Mouse (Mus musculus) intestine, postnatal 0 days (tissue): ENCODE results near the gene Nfix. TPM values are rescaled to one million over a fixed set of nuclear protein-coding genes. Genes with fewer than 3 reads are reported as not detected.

ENCODE experiments used
- ATAC-seq: fragments of 200-750 bp; cut with Nextera tagmentation; 2 replicates; pipeline ENCODE4 v1.8.0; 2017; ENCODE audit warnings: mild to moderate bottlenecking, moderate TSS enrichment, moderate library complexity
- H3K27ac ChIP-seq: fragments of 300-500 bp; sonication (generic); 2 replicates; pipeline ENCODE4 v1.5.1; 2014; ENCODE audit warnings: mild to moderate bottlenecking, low read depth, low read length, moderate library complexity
- H3K27me3 ChIP-seq: fragments of 300-500 bp; sonication (generic); replicated peaks from 2 replicates; pipeline ENCODE4 v1.6.1; 2014; ENCODE audit warnings: low read length, mixed read lengths; ENCODE audit not compliant: control insufficient read depth, insufficient read depth
- H3K36me3 ChIP-seq: fragments of 300-500 bp; sonication (generic); 2 replicates; pipeline ENCODE4 v1.6.1; 2014; ENCODE audit warnings: mild to moderate bottlenecking, moderate library complexity; ENCODE audit not compliant: control insufficient read depth, insufficient read depth
- H3K4me1 ChIP-seq: fragments of 300-500 bp; sonication (generic); replicated peaks from 2 replicates; pipeline ENCODE4 v1.6.1; 2014; ENCODE audit warnings: antibody characterized with exemption, low read length, mixed read lengths; ENCODE audit not compliant: control insufficient read depth, insufficient read depth
- H3K4me2 ChIP-seq: fragments of 300-500 bp; sonication (generic); replicated peaks from 2 replicates; pipeline ENCODE4 v1.6.1; 2014; ENCODE audit warnings: low read depth, mild to moderate bottlenecking, moderate library complexity
- H3K4me3 ChIP-seq: fragments of 300-500 bp; sonication (generic); 2 replicates; pipeline ENCODE4 v1.5.1; 2014; ENCODE audit warnings: low read depth, low read length
- H3K9ac ChIP-seq: fragments of 300-500 bp; sonication (generic); 2 replicates; pipeline ENCODE4 v1.6.1; 2014; ENCODE audit warnings: mild to moderate bottlenecking, low read depth, low read length
- H3K9me3 ChIP-seq: fragments of 300-500 bp; sonication (generic); 2 replicates; pipeline ENCODE4 v1.6.1; 2016; ENCODE audit warnings: mixed run types; ENCODE audit not compliant: control insufficient read depth
- CTCF ChIP-seq: sonication (generic); IDR thresholded peaks from 2 replicates; pipeline ENCODE4 v1.5.1; 2016; ENCODE audit warnings: low read depth, mild to moderate bottlenecking, control low read depth, antibody characterized with exemption, moderate library complexity
- WGBS: fragments of 180-500 bp; shearing (Covaris S2); extraction: QIAGEN DNeasy Blood & Tissue Kit; methylation state at CpG from one replicate; pipeline ENCODE4 v1.1.7; 2014; 5-methylcytosine and 5-hydroxymethylcytosine counted together
- polyA plus RNA-seq: library from polyadenylated mRNA; unstranded; fragments of >200 nt; fragmentation: Nextera tagmentation; extraction: Ambion mirVana; gene quantifications from 2 replicates; pipeline ENCODE4 v1.2.1, GENCODE M21; 2015

The Nfix gene
- polyA plus RNA-seq, 1 experiment from 2014 or later, result 12.0 TPM

DNA sequence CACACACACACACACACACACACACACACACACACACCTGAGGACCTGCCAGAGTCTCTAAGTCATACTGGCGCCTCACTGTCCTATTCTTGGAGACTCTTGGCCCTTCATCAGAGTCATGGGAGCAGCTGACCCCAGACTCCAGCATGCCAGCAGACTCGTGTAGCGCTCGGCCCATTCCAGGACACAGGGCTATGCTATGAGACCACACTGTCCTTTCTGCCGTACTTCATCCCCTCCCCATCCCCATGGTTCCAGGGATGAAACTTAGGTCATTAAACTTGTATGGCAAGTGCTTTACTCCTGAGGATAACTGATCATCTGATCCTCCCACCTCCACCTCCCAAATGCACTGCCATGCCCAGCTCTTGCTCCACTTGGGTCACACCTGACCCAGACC, 81.7 kb downstream of the Nfix start:
- H3K27ac ChIP-seq, result no peak overlapping the region
- no peak for ATAC-seq
- H3K4me3 ChIP-seq, result no peak overlapping the region
- H3K9ac ChIP-seq, result no peak overlapping the region
- peaks cover 23% of the 10 kb centered on the region for H3K27me3 ChIP-seq
- no peaks in the 10 kb centered on the region for H3K36me3 ChIP-seq
- H3K9me3 ChIP-seq, result no peaks in the 10 kb centered on the region
- WGBS, result 84% methylated on average over 5 of the region's 5 CpGs
- H3K4me2 ChIP-seq, result no peak overlapping the region
- no peak for TF ChIP-seq CTCF
- H3K4me1 ChIP-seq, result peaks cover 9% of the 10 kb centered on the region

DNA sequence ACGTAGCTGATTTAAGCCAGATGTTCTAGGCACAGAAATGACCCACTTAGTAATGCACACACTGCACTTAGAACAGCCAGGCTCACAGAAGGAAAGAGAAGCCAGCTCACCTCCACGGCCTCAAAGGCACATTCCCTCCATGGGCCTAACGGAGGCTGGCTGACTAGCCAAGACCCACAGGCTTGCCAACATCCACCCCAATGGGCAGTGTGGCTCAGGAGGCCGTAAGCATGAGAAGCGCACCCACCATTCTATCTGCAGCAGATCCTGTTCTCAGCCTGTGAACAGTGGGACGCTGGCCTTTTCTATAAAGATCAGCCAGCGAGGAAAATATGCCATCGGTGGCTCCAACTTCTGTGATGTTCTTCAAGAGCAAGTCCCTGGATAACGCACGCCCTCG, 83.4 kb downstream of the Nfix start:
- Histone ChIP-seq H3K4me3 (no peak overlapping the region), H3K4me2 (no peak overlapping the region), H3K27ac (no peak overlapping the region), H3K4me1 (no peaks in the 10 kb centered on the region), H3K36me3 (no peaks in the 10 kb centered on the region), H3K9me3 (no peaks in the 10 kb centered on the region), H3K9ac (no peak overlapping the region), H3K27me3 (peaks cover 23% of the 10 kb centered on the region)
- no peak for ATAC-seq
- TF ChIP-seq CTCF, result no peak
- 90% methylated on average over 11 of the region's 11 CpGs for WGBS

GRCm38 (mm10) chr8:84715893-84716468, 84.2 kb downstream of the Nfix start:
- Histone ChIP-seq H3K4me1 (no peaks in the 10 kb centered on the region), H3K27ac (no peak overlapping the region), H3K9me3 (no peaks in the 10 kb centered on the region), H3K36me3 (no peaks in the 10 kb centered on the region), H3K4me3 (no peak overlapping the region), H3K9ac (no peak overlapping the region), H3K27me3 (peaks cover 26% of the 10 kb centered on the region), H3K4me2 (no peak overlapping the region)
- WGBS, result 23% methylated on average over 27 of the region's 27 CpGs
- ATAC-seq, result no peak
- no peak for TF ChIP-seq CTCF

DNA sequence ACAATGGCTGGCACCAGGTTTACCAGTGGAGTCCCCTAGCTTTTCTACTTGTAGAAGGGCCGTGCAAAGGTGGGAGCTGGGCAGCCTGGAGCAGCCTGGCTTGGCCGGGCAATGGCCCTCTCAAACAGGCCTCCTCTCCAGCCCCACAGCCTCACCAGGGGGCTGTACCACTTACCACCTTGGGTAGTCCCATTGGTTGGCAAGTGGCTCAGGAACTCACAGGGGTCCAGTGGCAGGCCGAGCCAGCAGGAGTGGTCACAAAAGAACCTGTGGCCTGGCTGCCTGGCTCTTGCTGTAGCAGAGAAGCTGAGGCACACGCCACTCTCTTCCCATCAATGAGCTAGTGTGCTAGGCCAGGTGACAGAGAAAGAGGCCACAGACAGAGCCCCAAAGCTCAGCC, 86.0 kb downstream of the Nfix start:
- H3K36me3 ChIP-seq, result no peaks in the 10 kb centered on the region
- no peak overlapping the region for H3K4me3 ChIP-seq
- no peaks in the 10 kb centered on the region for H3K4me1 ChIP-seq
- no peak for ATAC-seq
- peaks cover 26% of the 10 kb centered on the region for H3K27me3 ChIP-seq
- no peak overlapping the region for H3K9ac ChIP-seq
- H3K27ac ChIP-seq, result no peak overlapping the region
- no peak overlapping the region for H3K4me2 ChIP-seq
- WGBS, result 82% methylated on average over 4 of the region's 4 CpGs
- H3K9me3 ChIP-seq, result no peaks in the 10 kb centered on the region
- TF ChIP-seq CTCF, result no peak

GRCm38 (mm10) chr8:84713381-84713780, 86.8 kb downstream of the Nfix start:
- no peak overlapping the region for H3K9ac ChIP-seq
- H3K27ac ChIP-seq, result no peak overlapping the region
- H3K4me2 ChIP-seq, result no peak overlapping the region
- 56% methylated on average over 4 of the region's 4 CpGs for WGBS
- no peak for ATAC-seq
- no peak overlapping the region for H3K4me3 ChIP-seq
- no peaks in the 10 kb centered on the region for H3K9me3 ChIP-seq
- TF ChIP-seq CTCF, result no peak
- H3K36me3 ChIP-seq, result no peaks in the 10 kb centered on the region
- peaks cover 31% of the 10 kb centered on the region for H3K27me3 ChIP-seq
- no peaks in the 10 kb centered on the region for H3K4me1 ChIP-seq

DNA sequence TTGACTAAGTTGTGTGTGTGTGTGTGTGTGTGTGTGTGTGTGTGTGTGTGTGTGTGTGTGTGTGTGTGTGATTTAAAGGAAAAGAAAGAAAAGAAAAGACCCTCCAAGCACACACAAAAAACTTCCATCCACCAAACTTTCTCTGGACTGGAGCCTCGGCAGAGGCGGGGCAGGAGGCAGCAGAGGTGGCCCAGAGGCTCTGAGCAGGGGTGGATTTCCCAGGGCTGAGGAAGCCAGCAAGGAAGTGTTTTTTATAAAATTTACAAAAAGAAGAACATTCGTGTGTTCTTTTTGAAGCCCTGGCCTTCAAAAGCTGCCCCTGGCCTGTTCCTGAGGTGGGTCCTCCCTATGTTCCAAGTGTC, 87.4 kb downstream of the Nfix start:
- no peak overlapping the region for H3K4me3 ChIP-seq
- no peak overlapping the region for H3K4me2 ChIP-seq
- H3K36me3 ChIP-seq, result peaks cover 6% of the 10 kb centered on the region; the same call in 1 of the 2 replicates
- WGBS, result 33% methylated on average over 3 of the region's 3 CpGs
- H3K9me3 ChIP-seq, result no peaks in the 10 kb centered on the region
- no peak overlapping the region; the same call in 1 of the 2 replicates for H3K27ac ChIP-seq
- no peak for ATAC-seq
- H3K27me3 ChIP-seq, result peaks cover 38% of the 10 kb centered on the region
- no peak for TF ChIP-seq CTCF
- H3K9ac ChIP-seq, result no peak overlapping the region
- H3K4me1 ChIP-seq, result no peaks in the 10 kb centered on the region
